Mouse (Mus musculus) ES-Bruce4 (cell line): ENCODE measurements around the gene Amz1. TPM values are rescaled to one million over a fixed set of nuclear protein-coding genes. Genes with fewer than 3 reads are reported as not detected.

Experiments
- H3K27ac ChIP-seq: 2 replicates; pipeline ENCODE4 v1.5.1; 2012; ENCODE audit warnings: low read length, inconsistent platforms; ENCODE audit not compliant: insufficient read depth
- H3K27me3 ChIP-seq: 2 replicates; pipeline ENCODE4 v1.6.1; 2012; ENCODE audit warnings: mild to moderate bottlenecking, low read length, inconsistent platforms; ENCODE audit not compliant: control insufficient read depth, poor library complexity, insufficient read depth, severe bottlenecking
- H3K36me3 ChIP-seq: 2 replicates; pipeline ENCODE4 v1.6.1; 2012; ENCODE audit warnings: inconsistent platforms, mild to moderate bottlenecking, low read length, moderate library complexity; ENCODE audit not compliant: control insufficient read depth, poor library complexity, insufficient read depth, severe bottlenecking
- H3K4me1 ChIP-seq: one replicate; pipeline ENCODE4 v1.8.1; 2011; ENCODE audit warnings: low read length; ENCODE audit not compliant: control insufficient read depth, insufficient read depth
- H3K4me3 ChIP-seq: 2 replicates; pipeline ENCODE4 v1.5.1; 2011; ENCODE audit warnings: low read depth, mild to moderate bottlenecking, low read length
- H3K9ac ChIP-seq: 2 replicates; pipeline ENCODE4 v1.6.1; 2012; ENCODE audit warnings: low read depth, mild to moderate bottlenecking, inconsistent platforms; ENCODE audit not compliant: poor library complexity, severe bottlenecking
- H3K9me3 ChIP-seq: replicated peaks from 2 replicates; pipeline ENCODE4 v1.6.1; 2012; ENCODE audit warnings: mild to moderate bottlenecking, low read length, inconsistent platforms; ENCODE audit not compliant: control insufficient read depth, poor library complexity, insufficient read depth, severe bottlenecking
- CTCF ChIP-seq: IDR thresholded peaks from one replicate; pipeline ENCODE4 v1.8.1; 2011; ENCODE audit warnings: low read depth, low read length
- EP300 ChIP-seq: IDR thresholded peaks from 2 replicates; pipeline ENCODE4 v1.6.1; 2011; ENCODE audit warnings: low read depth, low read length; ENCODE audit not compliant: insufficient read depth
- POLR2A ChIP-seq: IDR thresholded peaks from one replicate; pipeline ENCODE4 v1.8.1; 2011; ENCODE audit warnings: low read length; ENCODE audit not compliant: insufficient read depth
- polyA plus RNA-seq: library from polyadenylated mRNA; stranded (reverse); fragments of >200 nt; gene quantifications from 2 replicates; pipeline ENCODE4 v1.2.4, GENCODE M21; 2011; ENCODE audit warnings: low read depth; ENCODE audit not compliant: missing spikeins, insufficient read depth, insufficient read length

Amz1 gene
- polyA plus RNA-seq, 1 experiment = 0.60 TPM

- Histone ChIP-seq H3K4me3 (no peak overlapping the region), H3K9ac (no peak overlapping the region), H3K27ac (no peak overlapping the region), H3K36me3 (peaks cover 2% of the 10 kb centered on the region; the same call in 1 of the 2 replicates), H3K27me3 (no peaks in the 10 kb centered on the region), H3K4me1 (no peaks in the 10 kb centered on the region), H3K9me3 (no peaks in the 10 kb centered on the region)
- TF ChIP-seq EP300 (no peak), CTCF (no peak), POLR2A (no peak)
Observed at GRCm38 (mm10) chr5:140710315-140710714, 13.6 kb upstream of the Amz1 start.

DNA sequence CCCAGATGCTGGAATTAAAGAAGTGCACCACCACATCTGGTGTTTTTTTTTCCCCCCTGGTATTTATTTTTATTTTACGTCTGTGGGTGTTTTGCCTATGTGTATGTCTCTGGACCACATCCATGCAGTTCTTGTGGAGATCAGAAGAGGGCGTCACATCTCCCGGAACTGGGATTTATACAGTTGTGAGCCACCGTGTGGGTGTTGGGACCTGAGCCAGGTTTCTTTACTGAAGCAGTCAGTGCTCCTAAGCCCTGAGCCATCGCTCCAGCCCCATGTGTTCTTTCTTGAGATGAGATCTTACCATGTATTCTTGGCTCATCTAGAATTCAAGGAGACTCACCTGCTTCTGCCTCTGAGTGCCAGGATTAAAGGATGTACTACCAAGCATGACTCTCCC, 12.9 kb upstream of the Amz1 start:
- Histone ChIP-seq H3K36me3 (peaks cover 2% of the 10 kb centered on the region; the same call in 1 of the 2 replicates), H3K27ac (no peak overlapping the region), H3K4me1 (no peaks in the 10 kb centered on the region), H3K9ac (no peak overlapping the region), H3K9me3 (no peaks in the 10 kb centered on the region), H3K27me3 (no peaks in the 10 kb centered on the region), H3K4me3 (no peak overlapping the region)
- TF ChIP-seq CTCF (peak; percentile 9), EP300 (no peak), POLR2A (no peak)

GRCm38 (mm10) chr5:140720773-140721172, 3.2 kb upstream of the Amz1 start:
- TF ChIP-seq EP300 = no peak
- no peak for TF ChIP-seq CTCF
- TF ChIP-seq POLR2A = no peak
- H3K27me3 ChIP-seq = no peaks in the 10 kb centered on the region
- H3K4me3 ChIP-seq = no peak overlapping the region
- H3K4me1 ChIP-seq = no peaks in the 10 kb centered on the region
- peaks cover 6% of the 10 kb centered on the region; the same call in 1 of the 2 replicates for H3K36me3 ChIP-seq
- H3K27ac ChIP-seq = no peak overlapping the region
- H3K9me3 ChIP-seq = no peaks in the 10 kb centered on the region
- H3K9ac ChIP-seq = no peak overlapping the region

- TF ChIP-seq CTCF (no peak), POLR2A (no peak), EP300 (no peak)
- no peak overlapping the region for H3K4me3 ChIP-seq
- H3K27ac ChIP-seq = no peak overlapping the region
- peaks cover 6% of the 10 kb centered on the region; the same call in 1 of the 2 replicates for H3K36me3 ChIP-seq
- no peaks in the 10 kb centered on the region for H3K4me1 ChIP-seq
- H3K27me3 ChIP-seq = no peaks in the 10 kb centered on the region
- H3K9me3 ChIP-seq = no peaks in the 10 kb centered on the region
- no peak overlapping the region for H3K9ac ChIP-seq
Observed at GRCm38 (mm10) chr5:140722121-140722520, 1.8 kb upstream of the Amz1 start.

DNA sequence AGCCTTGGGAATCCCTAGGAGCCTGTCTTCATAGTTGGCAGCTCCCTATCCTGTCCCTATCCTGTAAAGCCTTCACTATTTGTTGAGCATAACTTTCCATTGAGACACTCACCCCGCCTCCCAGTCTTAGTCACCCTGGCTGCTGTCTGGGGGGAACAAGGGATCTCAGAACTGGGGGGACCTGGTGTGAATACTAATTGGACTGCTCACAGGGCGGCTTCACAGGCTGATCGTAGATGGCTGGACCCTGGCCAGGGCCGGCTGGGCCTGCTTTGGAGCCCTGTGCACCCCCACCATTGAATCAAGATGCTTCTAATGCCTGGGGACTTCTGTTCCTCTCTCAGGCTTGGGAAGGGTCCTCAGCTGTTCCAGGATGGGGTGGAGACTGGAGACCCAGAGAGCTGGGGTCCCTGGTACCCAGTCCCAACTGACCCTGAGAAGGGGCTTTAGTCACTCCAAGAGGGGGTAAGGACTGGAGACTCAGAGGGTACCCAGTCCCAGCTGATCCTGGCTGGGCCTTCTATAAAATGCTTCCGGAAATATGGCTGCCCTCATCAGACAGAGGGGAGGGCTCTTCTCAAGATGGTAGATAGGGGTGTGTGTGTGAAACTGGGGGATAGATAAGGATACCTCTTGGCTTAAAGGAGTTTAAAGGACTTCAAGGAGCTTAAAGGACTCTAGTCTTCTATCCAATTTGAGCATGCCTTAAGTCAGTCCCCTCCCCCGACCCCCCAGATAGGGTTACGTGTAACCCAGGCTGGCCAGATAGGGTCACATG, 2.3 kb downstream of the Amz1 start:
- Histone ChIP-seq H3K36me3 (no peaks in the 10 kb centered on the region), H3K9me3 (no peaks in the 10 kb centered on the region), H3K4me1 (no peaks in the 10 kb centered on the region), H3K27ac (no peak overlapping the region), H3K27me3 (no peaks in the 10 kb centered on the region), H3K4me3 (no peak overlapping the region), H3K9ac (no peak overlapping the region)
- no peak for TF ChIP-seq POLR2A
- TF ChIP-seq CTCF = no peak
- TF ChIP-seq EP300 = no peak

GRCm38 (mm10) chr5:140726946-140727740, 3.2 kb downstream of the Amz1 start:
- no peak overlapping the region for H3K4me3 ChIP-seq
- H3K9me3 ChIP-seq = no peaks in the 10 kb centered on the region
- H3K27me3 ChIP-seq = no peaks in the 10 kb centered on the region
- no peaks in the 10 kb centered on the region for H3K36me3 ChIP-seq
- no peak overlapping the region for H3K9ac ChIP-seq
- no peaks in the 10 kb centered on the region for H3K4me1 ChIP-seq
- no peak overlapping the region for H3K27ac ChIP-seq
- TF ChIP-seq EP300 (no peak), CTCF (no peak), POLR2A (no peak)
